ENCODE assay signal across 7 mouse cellular contexts in the genomic region with DNA sequence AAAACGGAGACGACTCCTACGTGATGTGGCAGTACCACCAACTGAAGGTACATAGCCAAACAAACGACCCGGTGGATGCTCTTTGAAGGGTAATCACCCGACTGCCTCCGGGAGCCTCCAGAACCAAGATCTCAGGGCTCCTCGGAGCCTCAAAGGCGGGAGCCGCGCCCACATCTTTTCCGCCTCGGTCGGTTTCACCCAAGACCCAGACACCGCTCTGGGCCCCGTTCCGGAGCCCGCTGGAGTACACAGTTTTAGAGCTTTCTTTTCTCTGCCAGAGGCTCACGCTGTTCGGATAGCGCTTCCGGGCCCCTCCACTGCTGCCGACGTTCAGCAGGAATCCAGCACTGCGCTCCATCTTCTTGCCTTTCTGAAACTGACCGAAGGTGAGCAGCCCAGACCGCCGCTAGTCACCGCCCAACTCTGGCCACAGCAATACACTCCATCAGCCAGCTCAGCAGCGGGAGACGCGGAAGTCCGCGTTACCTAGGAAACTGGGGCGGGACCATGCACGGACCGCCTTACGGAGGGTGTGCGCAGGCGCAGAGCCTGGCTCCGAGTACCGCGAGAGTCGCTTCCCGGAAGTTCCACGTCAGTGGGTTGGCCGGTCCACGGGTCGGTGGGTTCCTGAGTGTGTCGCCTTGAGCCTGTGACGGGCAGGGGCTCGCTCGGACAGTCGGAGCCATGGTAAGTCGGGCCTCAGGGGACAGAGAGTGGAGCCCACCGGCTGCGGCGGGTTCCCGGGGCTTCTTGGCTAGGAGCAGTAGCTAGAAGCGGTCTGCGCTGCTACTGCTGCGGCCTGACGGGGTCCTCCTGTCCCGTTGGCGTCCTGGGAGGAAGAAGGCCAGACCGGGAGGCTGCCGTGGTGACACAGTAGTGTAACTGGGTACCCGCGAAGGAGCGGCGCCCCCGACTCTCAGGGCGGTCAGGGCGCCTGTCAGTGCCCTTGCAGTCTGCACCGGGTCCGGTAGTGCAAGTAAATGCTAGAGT. TPM values are rescaled to one million over a fixed set of nuclear protein-coding genes. Genes with fewer than 3 reads are reported as not detected.
A peak's percentile ranks its signal among the peaks of the same experiment; 100 is the strongest.
DNase-seq lines count a peak whose midpoint lies in the region; ATAC-seq lines count a peak whose summit lies in the region.

A gene (plus strand): TSS at position 585 of the 990 bp plus-strand sequence.

- H3K27ac ChIP-seq in intestine, embryonic 16.5 days (ENCODE audit: low read length) = peak within 1 kb of the TSS; percentile 88
- H3K27ac ChIP-seq in midbrain, embryonic 11.5 days (ENCODE audit: low read depth, low read length) = peak within 1 kb of the TSS; percentile 76

- ATAC-seq in intestine, embryonic 16.5 days = peak; percentile 100
- ATAC-seq in midbrain, embryonic 11.5 days (ENCODE audit: low FRiP score) = peak; percentile 100

- peak within 1 kb of the TSS; percentile 99 for H3K4me3 ChIP-seq in intestine, embryonic 16.5 days (ENCODE audit: low read length)
- peak within 1 kb of the TSS; percentile 94 for H3K4me3 ChIP-seq in midbrain, embryonic 11.5 days (ENCODE audit: low read depth, low read length)

- under 1% methylated on average over 76 of the region's 76 CpGs for WGBS in intestine, embryonic 16.5 days
- under 1% methylated on average over 76 of the region's 76 CpGs for WGBS in midbrain, embryonic 11.5 days

- peak; percentile 98 for DNase-seq in adrenal gland, adult 2 months
- peak; percentile 97 for DNase-seq in embryo, embryonic 11.5 days (ENCODE audit: low read depth, low spot score)
- DNase-seq in gastrocnemius, postnatal 4 days (ENCODE audit: low spot score in 2 of 2) = peak; percentile 97 to 99
- DNase-seq in left cerebral cortex, postnatal 36 days (ENCODE audit: low spot score in 2 of 2) = peak; percentile 99
- peak; percentile 100 for DNase-seq in midbrain, embryonic 11.5 days (ENCODE audit: low spot score, missing footprints)
- DNase-seq in skeletal muscle tissue, adult 2 months (ENCODE audit: low read depth, low spot score) = peak; percentile 98

- no peaks in the 10 kb centered on the region for H3K27me3 ChIP-seq in intestine, embryonic 16.5 days (replicated peaks; ENCODE audit: control insufficient read depth, insufficient read depth, low read length)
- no peaks in the 10 kb centered on the region for H3K27me3 ChIP-seq in midbrain, embryonic 11.5 days (ENCODE audit: control insufficient read depth, insufficient read depth, low read length)

- no peaks in the 10 kb centered on the region for H3K36me3 ChIP-seq in intestine, embryonic 16.5 days (ENCODE audit: control insufficient read depth, insufficient read depth, low read length)
- H3K36me3 ChIP-seq in midbrain, embryonic 11.5 days (ENCODE audit: control insufficient read depth, insufficient read depth, low read length) = no peaks in the 10 kb centered on the region; the same call in 1 of the 2 replicates

- H3K4me2 ChIP-seq in intestine, embryonic 16.5 days (ENCODE audit: low read depth, low read length) = peak within 1 kb of the TSS; percentile 86
- peak within 1 kb of the TSS; percentile 86 for H3K4me2 ChIP-seq in midbrain, embryonic 11.5 days

- peaks cover 7% of the 10 kb centered on the region; the same call in 1 of the 2 replicates for H3K4me1 ChIP-seq in intestine, embryonic 16.5 days (ENCODE audit: control insufficient read depth, insufficient read depth, low read length)
- peaks cover 15% of the 10 kb centered on the region for H3K4me1 ChIP-seq in midbrain, embryonic 11.5 days (ENCODE audit: control insufficient read depth, insufficient read depth, low read length)

- H3K9me3 ChIP-seq in intestine, embryonic 16.5 days (ENCODE audit: control insufficient read depth, low read length) = no peaks in the 10 kb centered on the region
- H3K9me3 ChIP-seq in midbrain, embryonic 11.5 days (ENCODE audit: control insufficient read depth, low read length) = no peaks in the 10 kb centered on the region

- H3K9ac ChIP-seq in intestine, embryonic 16.5 days (ENCODE audit: low read depth, low read length) = peak within 1 kb of the TSS; percentile 95
- peak within 1 kb of the TSS; percentile 91 for H3K9ac ChIP-seq in midbrain, embryonic 11.5 days (ENCODE audit: low read length)

- intact Hi-C loops in left cerebral cortex, postnatal 36 days (cut with DNase I) = no loop called here

RNA-seq across cellular contexts. Expression of the gene that starts here (rescaled TPM):
- total RNA-seq in adrenal gland, adult 2 months (2021) = 100 to 1,000 TPM; 124 to 134 TPM
- 8.0 and 8.2 TPM in 2 replicates for polyA plus RNA-seq in adrenal gland, adult 2 months (2012; rRNA removed)
- 100 to 1,000 TPM; 114 to 119 TPM for total RNA-seq in gastrocnemius, postnatal 4 days (2021)
- 160 and 166 TPM in 2 replicates for polyA plus RNA-seq in intestine, embryonic 16.5 days (2015; fragmentation: Nextera tagmentation; extraction: Ambion mirVana)
- total RNA-seq in left cerebral cortex, postnatal 36 days (2021) = 10 to 100 TPM; 80.7 to 90.5 TPM
- polyA plus RNA-seq in midbrain, embryonic 11.5 days (2014; fragmentation: Nextera tagmentation; extraction: Ambion mirVana) = 174 and 194 TPM in 2 replicates

Comparison
In these comparisons a context has a peak if more than half of its experiments do, and no peak if none do; other contexts are left out.
1. Peak in every context shown above with its lines: DNase-seq, ATAC-seq, H3K4me3 ChIP-seq and H3K27ac ChIP-seq.
2. RNA of the gene that starts here (polyA plus RNA-seq): 174 to 194 TPM in midbrain, embryonic 11.5 days and 160 to 166 TPM in intestine, embryonic 16.5 days; 8.0 to 8.2 TPM in adrenal gland, adult 2 months; every median in the first group is over 10 times any median in the second.